ENCODE assay signal across 26 mouse cellular contexts in genomic region chr11:116472275-116472674, GRCm38 (mm10). TPM values are rescaled to one million over a fixed set of nuclear protein-coding genes. Genes with fewer than 3 reads are reported as not detected.
DNase-seq lines count a peak whose midpoint lies in the region; ATAC-seq and TF ChIP-seq lines count a peak whose summit lies in the region.
"Had no signal": no experiment of that assay in that cellular context is flagged by ENCODE, and none has a peak within 500 bp of the region (broad histone marks: within the 10 kb centered on the region; RNA-seq: fewer than 3 reads in every experiment).

No protein-coding gene starts in this region.

- H3K4me2 ChIP-seq in embryonic facial prominence, embryonic 13.5 days = no peak overlapping the region
- no peak overlapping the region for H3K4me2 ChIP-seq in kidney, postnatal 0 days (ENCODE audit: low read length)
- no peak overlapping the region for H3K4me2 ChIP-seq in lung, postnatal 0 days (replicated peaks; ENCODE audit: low read depth, low read length)
- H3K4me2 ChIP-seq: heart, embryonic 15.5 days; intestine, embryonic 15.5 days; limb, embryonic 12.5 days; liver, embryonic 11.5 days; lung, embryonic 15.5 days; midbrain, embryonic 15.5 days; neural tube, embryonic 13.5 days; stomach, embryonic 15.5 days had no signal

- TF ChIP-seq POLR2A in lung, adult 2 months (IDR thresholded peaks at IDR 0.05; ENCODE audit: borderline replicate concordance, extremely low read depth, low read depth, low read length) = no peak

- no peaks in the 10 kb centered on the region for H3K4me1 ChIP-seq in embryonic facial prominence, embryonic 13.5 days
- no peaks in the 10 kb centered on the region; the same call in 1 of the 2 replicates for H3K4me1 ChIP-seq in embryonic facial prominence, embryonic 10.5 days
- H3K4me1 ChIP-seq in kidney, postnatal 0 days (replicated peaks; ENCODE audit: insufficient read depth, low read length) = no peaks in the 10 kb centered on the region
- no peaks in the 10 kb centered on the region for H3K4me1 ChIP-seq in lung, postnatal 0 days (ENCODE audit: insufficient read depth, low read depth, low read length)
- H3K4me1 ChIP-seq in lung, adult 2 months (ENCODE audit: control insufficient read depth, insufficient read depth, low read length) = no peaks in the 10 kb centered on the region
- H3K4me1 ChIP-seq: intestine, embryonic 15.5 days; limb, embryonic 12.5 days; lung, embryonic 15.5 days; midbrain, embryonic 15.5 days; neural tube, embryonic 13.5 days; stomach, embryonic 15.5 days had no signal

- H3K9ac ChIP-seq in embryonic facial prominence, embryonic 13.5 days = peak overlapping the region; percentile 11; the same call in 1 of the 2 replicates
- no peak overlapping the region for H3K9ac ChIP-seq in kidney, postnatal 0 days (ENCODE audit: low read depth, low read length)
- H3K9ac ChIP-seq in lung, postnatal 0 days (replicated peaks; ENCODE audit: low read depth) = no peak overlapping the region
- H3K9ac ChIP-seq: heart, embryonic 15.5 days; intestine, embryonic 15.5 days; limb, embryonic 12.5 days; lung, embryonic 15.5 days; midbrain, embryonic 15.5 days; neural tube, embryonic 13.5 days; stomach, embryonic 15.5 days had no signal

- no peaks in the 10 kb centered on the region for H3K9me3 ChIP-seq in embryonic facial prominence, embryonic 13.5 days
- no peaks in the 10 kb centered on the region for H3K9me3 ChIP-seq in embryonic facial prominence, embryonic 10.5 days
- H3K9me3 ChIP-seq in kidney, postnatal 0 days (replicated peaks; ENCODE audit: low read length) = no peaks in the 10 kb centered on the region
- H3K9me3 ChIP-seq in lung, postnatal 0 days (ENCODE audit: low read length) = no peaks in the 10 kb centered on the region
- H3K9me3 ChIP-seq: heart, embryonic 15.5 days; hindbrain, embryonic 10.5 days; intestine, embryonic 15.5 days; limb, embryonic 12.5 days; lung, embryonic 15.5 days; midbrain, embryonic 15.5 days; neural tube, embryonic 13.5 days; stomach, embryonic 15.5 days had no signal

- no peak for ATAC-seq in embryonic facial prominence, embryonic 13.5 days (ENCODE audit: insufficient number of reproducible peaks, insufficient read depth, low FRiP score, low TSS enrichment, low read depth)
- no peak for ATAC-seq in kidney, postnatal 0 days (replicated peaks; ENCODE audit: low FRiP score, low read depth)
- ATAC-seq in lung, postnatal 0 days = peak; percentile 67
- ATAC-seq: forebrain, embryonic 16.5 days; hindbrain, embryonic 16.5 days; intestine, embryonic 15.5 days; midbrain, embryonic 15.5 days had no signal

- H3K4me3 ChIP-seq in embryonic facial prominence, embryonic 13.5 days = no peak overlapping the region
- H3K4me3 ChIP-seq in embryonic facial prominence, embryonic 10.5 days = no peak overlapping the region
- no peak overlapping the region for H3K4me3 ChIP-seq in kidney, postnatal 0 days (replicated peaks; ENCODE audit: low read depth, low read length)
- no peak overlapping the region for H3K4me3 ChIP-seq in lung, postnatal 0 days (ENCODE audit: low read depth, low read length)
- no peak overlapping the region for H3K4me3 ChIP-seq in lung, adult 2 months (replicated peaks; ENCODE audit: extremely low read depth, low read depth, low read length)
- H3K4me3 ChIP-seq: heart, adult 2 months; heart, embryonic 15.5 days; hindbrain, embryonic 10.5 days; intestine, embryonic 15.5 days; limb, embryonic 12.5 days; lung, embryonic 15.5 days; midbrain, embryonic 15.5 days; myocyte; neural tube, embryonic 13.5 days; stomach, embryonic 15.5 days had no signal

- 80% methylated on average over 4 of the region's 4 CpGs for WGBS in embryonic facial prominence, embryonic 13.5 days
- 88% methylated on average over 4 of the region's 4 CpGs for WGBS in embryonic facial prominence, embryonic 10.5 days
- WGBS in kidney, postnatal 0 days = 48% methylated on average over 4 of the region's 4 CpGs
- WGBS in lung, postnatal 0 days = 82% methylated on average over 4 of the region's 4 CpGs
- 64% methylated on average over 4 of the region's 4 CpGs for WGBS in lung, adult 2 months

- no peak for DNase-seq in embryonic facial prominence, embryonic 10.5 days (ENCODE audit: low spot score)
- DNase-seq in kidney, postnatal 0 days (ENCODE audit: low spot score) = peak; percentile 56
- no peak for DNase-seq in kidney, adult 18-20 months
- DNase-seq in lung, postnatal 0 days (ENCODE audit: low spot score) = peak; percentile 64
- DNase-seq in lung, adult 2 months = no peak
- DNase-seq in lung, postnatal 4 days = peak; percentile 29 to 67
- DNase-seq: adrenal gland, postnatal 10 days; cerebellum, adult 9-10 months; gastrocnemius, postnatal 25 days; heart, adult 2 months; retina, postnatal 1 day; right cerebral cortex, postnatal 4 days; thymus, postnatal 36 days had no signal

- H3K27me3 ChIP-seq in embryonic facial prominence, embryonic 13.5 days = no peaks in the 10 kb centered on the region
- H3K27me3 ChIP-seq in embryonic facial prominence, embryonic 10.5 days (replicated peaks; ENCODE audit: low read depth, poor library complexity, severe bottlenecking) = no peaks in the 10 kb centered on the region
- H3K27me3 ChIP-seq in kidney, postnatal 0 days (ENCODE audit: insufficient read depth, low read length) = no peaks in the 10 kb centered on the region
- H3K27me3 ChIP-seq in lung, postnatal 0 days (replicated peaks; ENCODE audit: insufficient read depth, low read length) = no peaks in the 10 kb centered on the region
- H3K27me3 ChIP-seq: heart, embryonic 15.5 days; intestine, embryonic 15.5 days; limb, embryonic 12.5 days; lung, embryonic 15.5 days; midbrain, embryonic 15.5 days; neural tube, embryonic 13.5 days; stomach, embryonic 15.5 days had no signal

- no peak for TF ChIP-seq CTCF in kidney, postnatal 0 days (IDR thresholded peaks at IDR 0.05; ENCODE audit: low read depth)
- no peak for TF ChIP-seq CTCF in lung, postnatal 0 days (IDR thresholded peaks at IDR 0.05)
- TF ChIP-seq CTCF in lung, adult 2 months (IDR thresholded peaks at IDR 0.05; ENCODE audit: insufficient read depth, low read length) = no peak

- H3K36me3 ChIP-seq in embryonic facial prominence, embryonic 13.5 days = peaks cover 78% of the 10 kb centered on the region
- peaks cover 82% of the 10 kb centered on the region for H3K36me3 ChIP-seq in embryonic facial prominence, embryonic 10.5 days (replicated peaks)
- H3K36me3 ChIP-seq in kidney, postnatal 0 days (ENCODE audit: insufficient read depth, low read length) = peaks cover 49% of the 10 kb centered on the region
- H3K36me3 ChIP-seq in lung, postnatal 0 days (ENCODE audit: insufficient read depth, low read length) = peaks cover 49% of the 10 kb centered on the region; the same call in 1 of the 2 replicates

- H3K27ac ChIP-seq in embryonic facial prominence, embryonic 13.5 days = no peak overlapping the region
- H3K27ac ChIP-seq in embryonic facial prominence, embryonic 10.5 days (replicated peaks) = no peak overlapping the region
- H3K27ac ChIP-seq in kidney, postnatal 0 days = no peak overlapping the region
- no peak overlapping the region for H3K27ac ChIP-seq in lung, postnatal 0 days (ENCODE audit: low read length)
- H3K27ac ChIP-seq: heart, adult 2 months; heart, embryonic 15.5 days; hindbrain, embryonic 10.5 days; intestine, embryonic 15.5 days; limb, embryonic 12.5 days; lung, embryonic 15.5 days; midbrain, embryonic 15.5 days; neural tube, embryonic 13.5 days; stomach, embryonic 15.5 days had no signal

- no peak for TF ChIP-seq EP300 in lung, postnatal 0 days (IDR thresholded peaks at IDR 0.05)

RNA-seq across cellular contexts. Expression of gene Qrich2, which starts 6.2 kb away (rescaled TPM):
- 0.19 and 0.55 TPM in 2 replicates for polyA plus RNA-seq in embryonic facial prominence, embryonic 13.5 days (2015; fragmentation: Nextera tagmentation; extraction: Ambion mirVana)
- 0.23 and 0.44 TPM in 2 replicates for polyA plus RNA-seq in embryonic facial prominence, embryonic 10.5 days (2016; fragmentation: Nextera tagmentation; extraction: Ambion mirVana)
- 0.24 and 0.32 TPM in 2 replicates for polyA plus RNA-seq in kidney, postnatal 0 days (2015; fragmentation: Nextera tagmentation; extraction: Ambion mirVana)
- polyA plus RNA-seq in lung, postnatal 0 days (2015; fragmentation: Nextera tagmentation; extraction: Ambion mirVana) = 0.05 and 0.06 TPM in 2 replicates
- polyA plus RNA-seq in lung, adult 2 months (2012; rRNA removed) = 0.11 and 0.18 TPM in 2 replicates
- polyA plus RNA-seq: heart, embryonic 15.5 days; liver, embryonic 11.5 days; lung, embryonic 15.5 days; midbrain, embryonic 15.5 days; myocyte; neural tube, embryonic 13.5 days had no signal

RNA-seq across cellular contexts. Expression of gene Prpsap1, which starts 21.7 kb away (rescaled TPM):
- polyA plus RNA-seq in embryonic facial prominence, embryonic 13.5 days (2015; fragmentation: Nextera tagmentation; extraction: Ambion mirVana) = 186 and 193 TPM in 2 replicates
- polyA plus RNA-seq in embryonic facial prominence, embryonic 10.5 days (2016; fragmentation: Nextera tagmentation; extraction: Ambion mirVana) = 233 and 242 TPM in 2 replicates
- polyA plus RNA-seq in kidney, postnatal 0 days (2015; fragmentation: Nextera tagmentation; extraction: Ambion mirVana) = 150 and 167 TPM in 2 replicates
- polyA plus RNA-seq in lung, postnatal 0 days (2015; fragmentation: Nextera tagmentation; extraction: Ambion mirVana) = 89.5 and 97.7 TPM in 2 replicates
- 82.4 and 92.0 TPM in 2 replicates for polyA plus RNA-seq in lung, adult 2 months (2012; rRNA removed)

RNA-seq across cellular contexts. Expression of gene Ubald2, which starts 38.4 kb away (rescaled TPM):
- 26.4 and 35.2 TPM in 2 replicates for polyA plus RNA-seq in embryonic facial prominence, embryonic 13.5 days (2015; fragmentation: Nextera tagmentation; extraction: Ambion mirVana)
- 43.7 and 46.4 TPM in 2 replicates for polyA plus RNA-seq in embryonic facial prominence, embryonic 10.5 days (2016; fragmentation: Nextera tagmentation; extraction: Ambion mirVana)
- 53.5 and 53.6 TPM in 2 replicates for polyA plus RNA-seq in kidney, postnatal 0 days (2015; fragmentation: Nextera tagmentation; extraction: Ambion mirVana)
- polyA plus RNA-seq in lung, postnatal 0 days (2015; fragmentation: Nextera tagmentation; extraction: Ambion mirVana) = 50.4 and 56.6 TPM in 2 replicates
- 159 and 160 TPM in 2 replicates for polyA plus RNA-seq in lung, adult 2 months (2012; rRNA removed)

RNA-seq across cellular contexts. Expression of gene Sphk1, which starts 58.5 kb away (rescaled TPM):
- polyA plus RNA-seq in embryonic facial prominence, embryonic 13.5 days (2015; fragmentation: Nextera tagmentation; extraction: Ambion mirVana) = 5.0 and 6.1 TPM in 2 replicates
- polyA plus RNA-seq in embryonic facial prominence, embryonic 10.5 days (2016; fragmentation: Nextera tagmentation; extraction: Ambion mirVana) = 5.9 and 6.5 TPM in 2 replicates
- 8.0 and 9.0 TPM in 2 replicates for polyA plus RNA-seq in kidney, postnatal 0 days (2015; fragmentation: Nextera tagmentation; extraction: Ambion mirVana)
- polyA plus RNA-seq in lung, postnatal 0 days (2015; fragmentation: Nextera tagmentation; extraction: Ambion mirVana) = 38.6 and 56.3 TPM in 2 replicates
- 41.8 and 45.8 TPM in 2 replicates for polyA plus RNA-seq in lung, adult 2 months (2012; rRNA removed)

RNA-seq across cellular contexts. Expression of gene Rnf157, which starts 59.4 kb away (rescaled TPM):
- polyA plus RNA-seq in embryonic facial prominence, embryonic 13.5 days (2015; fragmentation: Nextera tagmentation; extraction: Ambion mirVana) = 10.2 and 16.5 TPM in 2 replicates
- 12.7 and 15.7 TPM in 2 replicates for polyA plus RNA-seq in embryonic facial prominence, embryonic 10.5 days (2016; fragmentation: Nextera tagmentation; extraction: Ambion mirVana)
- polyA plus RNA-seq in kidney, postnatal 0 days (2015; fragmentation: Nextera tagmentation; extraction: Ambion mirVana) = 7.4 and 8.1 TPM in 2 replicates
- polyA plus RNA-seq in lung, postnatal 0 days (2015; fragmentation: Nextera tagmentation; extraction: Ambion mirVana) = 1.4 and 1.8 TPM in 2 replicates
- 3.0 and 3.6 TPM in 2 replicates for polyA plus RNA-seq in lung, adult 2 months (2012; rRNA removed)

Comparison
In these comparisons a context has a peak if more than half of its experiments do, and no peak if none do; other contexts are left out.
1. DNase-seq: peak in kidney, postnatal 0 days (single experiment), lung, postnatal 0 days (single experiment) and lung, postnatal 4 days (2 of 2); none in embryonic facial prominence, embryonic 10.5 days (single experiment), kidney, adult 18-20 months (single experiment) and lung, adult 2 months (single experiment).